Mouse (Mus musculus) cerebellum, postnatal 36 days (tissue): ENCODE measurements at regions not wholly inside any gene's neighbourhood (a gene's known extent, or its start where the extent isn't known, plus 50 kb on each side); places are given as distances from the start of the nearest gene placed in this dataset.

Experiments used
- DNase-seq, 2 experiments: peaks; one replicate each; pipeline ENCODE4 v3.0.0; 2021 to 2022; ENCODE audit warnings: mixed read lengths in 2 of 2

- no peak for DNase-seq
Observed at GRCm38 (mm10) chr13:84399345-84400170, 177.5 kb downstream of the Tmem161b start.

- no peak for DNase-seq
Observed at GRCm38 (mm10) chr13:84401006-84401405, 178.9 kb downstream of the Tmem161b start.

GRCm38 (mm10) chr13:84404566-84405194 lies 182.6 kb downstream of the Tmem161b start:
- DNase-seq = peak; percentile 80 to 84

- DNase-seq = no peak
Observed at GRCm38 (mm10) chr13:84434444-84434843, 212.3 kb downstream of the Tmem161b start.

- no peak for DNase-seq
Observed at GRCm38 (mm10) chr13:84437586-84438443, 215.7 kb downstream of the Tmem161b start.

- DNase-seq = no peak
Observed at GRCm38 (mm10) chr13:84438444-84438766, 216.3 kb downstream of the Tmem161b start.

- no peak for DNase-seq
Observed at GRCm38 (mm10) chr13:84448514-84448913, 226.4 kb downstream of the Tmem161b start.

GRCm38 (mm10) chr13:84449001-84449551 lies 227.0 kb downstream of the Tmem161b start:
- peak in 1 of 2 experiments; percentile 3 for DNase-seq
